Mouse (Mus musculus) embryonic fibroblast, embryonic 13.5 days (primary cell): ENCODE results near the gene Tnk2.

Source experiments
- CTCF ChIP-seq: IDR thresholded peaks from 2 replicates; pipeline ENCODE4 v1.5.1; 2011; ENCODE audit warnings: mild to moderate bottlenecking, control low read depth, low read length, moderate library complexity, borderline replicate concordance; ENCODE audit not compliant: insufficient read depth
- POLR2A ChIP-seq: IDR thresholded peaks from 2 replicates; pipeline ENCODE4 v1.6.1; 2011; ENCODE audit warnings: low read depth, mild to moderate bottlenecking, control low read depth, low read length, moderate library complexity

DNA sequence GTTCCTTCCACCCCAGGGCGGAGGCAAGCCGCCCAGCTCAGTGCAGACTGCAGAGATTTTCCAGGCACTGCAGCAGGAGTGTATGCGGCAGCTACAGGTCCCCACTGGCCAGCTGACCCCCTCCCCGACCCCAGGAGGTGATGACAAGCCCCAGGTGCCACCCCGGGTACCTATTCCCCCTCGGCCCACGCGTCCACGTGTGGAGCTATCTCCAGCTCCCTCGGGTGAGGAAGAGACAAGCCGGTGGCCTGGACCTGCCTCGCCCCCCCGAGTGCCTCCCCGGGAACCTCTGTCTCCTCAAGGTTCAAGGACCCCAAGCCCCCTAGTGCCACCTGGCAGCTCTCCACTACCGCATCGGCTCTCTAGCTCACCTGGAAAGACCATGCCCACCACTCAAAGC, 36.3 kb downstream of the Tnk2 start:
- TF ChIP-seq CTCF: no peak
- TF ChIP-seq POLR2A: no peak
